Mouse (Mus musculus): ENCODE data around the gene Tmem252. TPM values are rescaled to one million over a fixed set of nuclear protein-coding genes. Genes with fewer than 3 reads are reported as not detected.

The Tmem252 gene
- under 1 TPM; 0.27 to 0.43 TPM for total RNA-seq (2021)
- long read RNA-seq, experiment 1, full-length matches to known transcripts: 3 of 3 reads
- long read RNA-seq, experiment 1, partial matches to known transcripts: 0 of 3 reads
- long read RNA-seq, experiment 1, other reads (novel, unspliced or antisense): 0 of 3 reads
- long read RNA-seq, experiment 2: 0 reads

- DNase-seq: no peak
- intact Hi-C loops (cut with DNase I): no loop called here
Measured at GRCm38 (mm10) chr19:24673762-24674161, at the start of gene Tmem252. Tmem252 (plus strand) TSS chr19:24674008.

DNA sequence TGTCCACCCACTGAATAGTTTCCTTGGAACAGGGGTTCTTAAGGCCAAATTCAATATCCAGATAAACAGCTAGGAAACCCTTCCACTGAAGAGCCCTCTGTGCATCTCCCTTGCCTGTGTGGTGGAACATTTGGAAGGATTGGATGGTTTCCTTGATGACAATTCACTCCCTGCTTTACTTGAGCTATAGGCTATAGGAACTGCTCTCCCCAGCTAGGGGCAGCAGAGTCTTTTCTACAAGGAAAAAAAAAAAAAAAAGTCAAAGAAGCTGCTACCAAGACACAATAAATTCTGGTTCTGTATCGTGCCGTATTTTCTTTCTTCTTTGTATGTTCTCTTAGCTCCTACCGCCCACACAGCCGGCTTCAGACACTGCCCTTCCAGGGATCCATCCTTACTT lies 45.8 kb upstream of the Tmem252 start:
- DNase-seq: no peak
- intact Hi-C loops (cut with DNase I): no loop called here

GRCm38 (mm10) chr19:24633008-24633407 lies 40.8 kb upstream of the Tmem252 start:
- no peak for DNase-seq
- intact Hi-C loops (cut with DNase I): loop anchor here (5.0 kb wide), 2 partner anchors 69 to 331 kb away; no protein-coding TSS in a partner anchor

GRCm38 (mm10) chr19:24634602-24635001 lies 39.2 kb upstream of the Tmem252 start:
- DNase-seq: peak; percentile 74 to 81
- intact Hi-C loops (cut with DNase I): loop anchor here (5.0 kb wide), 2 partner anchors 68 to 332 kb away; no protein-coding TSS in a partner anchor

DNA sequence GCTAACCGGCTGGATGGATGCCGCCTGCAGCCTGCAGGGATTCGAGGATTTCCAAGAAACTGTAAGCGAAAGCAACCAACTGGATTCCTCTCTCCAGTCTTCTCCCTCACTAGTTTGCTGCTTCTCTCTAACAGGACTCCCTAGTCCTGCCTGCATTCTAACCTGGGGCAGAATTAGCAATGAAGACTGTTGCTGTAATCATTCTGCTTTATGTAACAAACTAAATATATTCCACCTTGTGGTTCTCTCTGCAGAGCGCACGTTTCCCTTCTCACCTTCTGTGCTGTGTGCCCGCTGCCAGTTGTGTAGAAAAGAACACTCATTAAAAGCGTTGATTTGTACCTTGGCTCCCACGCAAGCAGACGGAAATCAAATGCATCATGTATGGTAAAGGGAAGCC lies 37.2 kb upstream of the Tmem252 start:
- no peak for DNase-seq
- intact Hi-C loops (cut with DNase I): no loop called here

DNA sequence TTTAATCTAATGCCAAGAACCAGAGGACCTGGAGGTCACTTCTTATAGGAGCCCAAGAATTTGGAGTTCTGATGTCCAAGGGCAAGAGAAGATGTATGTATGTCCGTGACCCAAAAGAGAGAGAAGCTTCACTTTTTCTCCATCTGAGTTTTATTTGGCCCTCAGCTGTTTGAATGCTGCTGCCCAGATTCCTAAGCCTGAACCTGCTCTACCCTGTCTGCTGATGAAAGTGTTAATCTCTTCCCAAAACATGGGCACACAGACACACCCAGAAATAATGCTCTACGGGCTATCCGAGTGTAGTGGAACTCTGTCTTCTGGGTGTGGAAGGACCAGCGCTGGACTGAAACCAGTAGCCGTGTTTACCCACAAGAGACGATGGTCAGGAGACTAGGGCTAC lies 35.8 kb upstream of the Tmem252 start:
- DNase-seq: no peak
- intact Hi-C loops (cut with DNase I): no loop called here

DNA sequence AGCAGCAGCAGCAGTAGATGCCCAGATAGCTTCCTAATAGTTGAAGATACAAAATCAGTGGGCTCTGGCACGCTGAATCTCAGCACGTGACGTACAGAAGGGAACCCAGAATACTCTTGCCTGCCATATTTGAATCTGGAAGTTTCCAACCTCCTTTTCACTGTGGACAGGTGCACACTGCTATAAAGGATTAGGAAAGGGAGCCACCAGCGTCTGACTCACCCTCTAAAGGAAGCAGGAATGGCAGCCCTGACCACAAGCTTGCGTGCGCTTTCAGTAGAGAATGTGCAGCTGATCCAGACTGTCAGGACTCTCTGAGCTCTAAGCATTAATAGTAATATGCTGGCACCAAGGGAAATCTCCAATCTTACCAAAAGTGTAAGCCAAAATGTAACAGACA lies 32.8 kb upstream of the Tmem252 start:
- DNase-seq: no peak
- intact Hi-C loops (cut with DNase I): no loop called here

DNA sequence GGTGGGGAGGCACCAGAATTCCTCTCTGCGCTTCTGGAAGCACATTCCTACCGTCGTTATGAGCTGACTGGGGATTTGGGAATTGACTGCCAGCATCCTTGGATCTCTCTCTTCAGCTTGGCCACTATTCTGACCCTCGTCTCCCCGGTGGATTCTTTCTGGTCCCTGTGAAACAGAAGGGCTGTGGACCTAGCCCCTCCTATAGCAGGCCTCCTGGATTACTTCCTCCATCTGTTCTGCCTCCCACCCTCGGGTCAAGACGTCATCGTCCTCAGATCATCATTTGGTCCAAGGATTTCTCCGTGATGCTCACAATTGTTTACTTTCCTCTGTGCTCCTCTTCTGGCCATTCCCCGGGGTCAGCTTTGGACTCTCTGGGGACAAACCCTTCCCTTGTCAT lies 28.8 kb upstream of the Tmem252 start:
- intact Hi-C loops (cut with DNase I): no loop called here
- no peak for DNase-seq

- DNase-seq: no peak
- intact Hi-C loops (cut with DNase I): no loop called here
Measured at GRCm38 (mm10) chr19:24646162-24646829, 27.5 kb upstream of the Tmem252 start.

GRCm38 (mm10) chr19:24648016-24648415 lies 25.8 kb upstream of the Tmem252 start:
- intact Hi-C loops (cut with DNase I): no loop called here

DNA sequence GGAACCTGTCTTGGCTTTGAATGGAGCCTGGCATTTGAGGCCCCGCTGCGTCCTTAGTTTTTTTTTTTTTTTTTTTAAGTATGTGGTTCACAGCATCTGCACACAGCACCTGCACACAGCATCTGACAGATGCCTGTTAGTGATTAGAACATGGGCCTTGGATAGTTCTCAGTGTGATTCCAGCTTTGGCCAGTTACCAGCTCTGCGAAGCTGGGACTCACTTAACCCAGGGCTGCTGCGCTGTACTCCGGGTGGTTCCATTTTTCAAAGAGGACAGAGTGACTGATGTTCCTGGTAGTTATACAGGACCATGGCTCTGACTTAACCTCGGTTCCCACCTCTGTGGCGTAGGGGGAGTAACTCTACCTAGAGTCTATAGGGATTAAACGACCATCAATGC lies 23.4 kb upstream of the Tmem252 start:
- intact Hi-C loops (cut with DNase I): no loop called here
- DNase-seq: no peak

More at GRCm38 (mm10) chr19:24648016-24648415, 25.8 kb upstream of the Tmem252 start:
- DNase-seq: no peak

DNA sequence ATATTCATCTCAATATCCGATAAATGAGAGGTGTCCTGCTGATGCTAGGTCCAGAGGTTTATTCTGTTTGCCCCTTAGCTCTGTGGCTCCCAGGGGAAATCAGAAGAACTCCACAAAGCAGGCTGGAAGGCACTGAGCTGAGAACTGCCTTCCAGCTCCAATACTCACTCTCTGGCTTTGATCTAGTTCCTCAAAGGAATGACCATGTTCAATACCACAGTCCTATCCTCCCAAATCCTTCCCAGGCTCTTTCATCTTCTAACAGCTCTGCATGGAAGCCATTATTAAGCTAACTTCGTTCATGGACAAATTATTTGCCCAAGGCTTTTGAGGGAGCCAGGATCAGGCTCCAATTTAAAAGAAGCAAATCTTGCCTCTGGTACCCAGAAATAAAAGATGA lies 22.2 kb upstream of the Tmem252 start:
- intact Hi-C loops (cut with DNase I): no loop called here
- no peak for DNase-seq

DNA sequence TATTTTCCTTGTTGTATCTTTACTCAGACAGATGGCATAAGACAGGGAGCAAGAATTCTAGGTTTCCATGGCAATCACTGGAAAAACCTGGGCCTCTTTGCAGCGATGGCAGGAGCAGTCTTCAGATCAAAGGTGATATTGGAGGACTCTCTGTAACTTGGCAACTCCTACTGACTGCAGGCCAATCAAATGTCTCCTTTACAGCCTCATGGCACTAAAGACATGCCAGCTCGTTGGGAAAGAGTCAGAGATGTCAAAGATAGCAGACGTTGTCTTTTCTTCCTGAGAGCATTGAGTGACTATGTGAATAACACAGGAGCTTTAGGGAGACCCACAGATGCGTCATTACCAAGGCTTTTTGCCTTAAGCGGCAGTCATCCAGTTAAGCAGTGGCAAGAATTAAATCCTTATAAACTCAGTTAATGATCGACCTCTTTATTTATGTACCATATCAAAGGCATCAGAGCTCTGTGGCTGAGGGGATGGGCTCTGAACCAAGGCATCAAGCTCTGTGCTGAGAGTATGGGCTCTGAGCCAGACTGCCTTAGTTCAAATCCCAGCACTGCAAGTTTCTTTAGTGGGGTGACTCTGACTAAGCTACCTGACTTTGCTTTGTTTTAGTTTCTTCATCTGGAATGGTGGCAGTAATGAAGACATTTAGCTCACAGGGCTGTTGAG lies 21.3 kb upstream of the Tmem252 start:
- no peak for DNase-seq
- intact Hi-C loops (cut with DNase I): no loop called here

- no peak for DNase-seq
- intact Hi-C loops (cut with DNase I): no loop called here
Measured at GRCm38 (mm10) chr19:24653230-24653799, 20.5 kb upstream of the Tmem252 start.

DNA sequence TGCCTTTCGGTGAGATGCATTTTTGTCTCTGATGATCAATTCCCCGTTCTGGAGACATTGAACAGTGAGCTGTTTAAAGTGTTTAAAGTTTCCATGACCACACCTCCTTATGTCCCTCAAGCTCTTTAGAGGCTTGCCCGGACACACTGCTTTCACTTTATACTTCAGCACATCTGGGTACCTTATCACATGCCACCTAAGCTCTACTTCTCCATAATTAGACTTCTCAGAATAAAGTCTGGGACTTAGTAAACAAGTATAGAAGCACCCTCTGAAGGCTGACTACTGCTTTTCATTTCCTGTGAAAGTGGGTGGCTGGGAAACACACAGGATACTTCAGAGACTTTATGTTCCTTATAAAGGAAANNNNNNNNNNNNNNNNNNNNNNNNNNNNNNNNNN lies 16.8 kb upstream of the Tmem252 start:
- intact Hi-C loops (cut with DNase I): no loop called here
- DNase-seq: no peak

- no peak for DNase-seq
- intact Hi-C loops (cut with DNase I): no loop called here
Measured at GRCm38 (mm10) chr19:24662346-24662745, 11.5 kb upstream of the Tmem252 start.

DNA sequence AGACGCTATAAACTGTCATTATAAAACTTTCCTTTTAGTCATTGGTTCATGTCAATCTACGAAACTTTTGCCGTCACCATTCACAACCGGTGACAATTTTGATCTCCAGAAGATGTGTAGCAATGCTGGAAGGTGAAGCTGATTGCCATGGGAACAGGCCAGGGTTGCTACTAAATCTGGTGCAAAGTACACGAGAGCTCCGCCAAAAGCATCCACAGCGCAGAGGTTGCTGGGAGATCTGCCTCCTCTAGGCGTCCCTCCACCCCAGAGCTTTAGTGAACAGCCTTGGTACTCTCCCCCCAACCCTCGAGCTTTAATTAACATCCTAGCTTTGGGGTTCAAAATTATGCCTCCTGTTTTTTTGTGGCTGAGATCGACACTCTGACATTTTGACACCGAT lies 8.0 kb upstream of the Tmem252 start:
- intact Hi-C loops (cut with DNase I): no loop called here
- no peak for DNase-seq

- intact Hi-C loops (cut with DNase I): no loop called here
- no peak for DNase-seq
Measured at GRCm38 (mm10) chr19:24667527-24667926, 6.3 kb upstream of the Tmem252 start.

DNA sequence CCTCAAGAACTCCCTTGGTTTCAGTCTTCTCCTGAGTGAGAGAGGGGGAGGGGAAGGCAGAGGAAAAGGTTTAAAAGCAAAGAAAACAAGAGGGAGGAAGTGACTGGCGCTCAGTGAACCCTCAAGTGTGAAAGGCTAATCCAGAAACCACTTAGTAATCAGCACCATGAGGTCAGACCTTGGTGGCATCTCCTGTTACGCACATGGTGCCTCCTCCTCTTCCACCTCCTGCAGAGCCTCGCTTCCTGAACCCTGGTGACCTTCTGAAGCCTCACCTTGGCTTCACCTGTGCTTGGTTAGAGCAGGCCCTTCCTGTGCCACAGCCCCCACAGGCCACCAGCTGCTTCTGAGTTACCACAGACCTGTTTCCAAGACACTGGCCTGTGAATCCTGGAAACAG lies 2.2 kb upstream of the Tmem252 start:
- no peak for DNase-seq
- intact Hi-C loops (cut with DNase I): no loop called here

DNA sequence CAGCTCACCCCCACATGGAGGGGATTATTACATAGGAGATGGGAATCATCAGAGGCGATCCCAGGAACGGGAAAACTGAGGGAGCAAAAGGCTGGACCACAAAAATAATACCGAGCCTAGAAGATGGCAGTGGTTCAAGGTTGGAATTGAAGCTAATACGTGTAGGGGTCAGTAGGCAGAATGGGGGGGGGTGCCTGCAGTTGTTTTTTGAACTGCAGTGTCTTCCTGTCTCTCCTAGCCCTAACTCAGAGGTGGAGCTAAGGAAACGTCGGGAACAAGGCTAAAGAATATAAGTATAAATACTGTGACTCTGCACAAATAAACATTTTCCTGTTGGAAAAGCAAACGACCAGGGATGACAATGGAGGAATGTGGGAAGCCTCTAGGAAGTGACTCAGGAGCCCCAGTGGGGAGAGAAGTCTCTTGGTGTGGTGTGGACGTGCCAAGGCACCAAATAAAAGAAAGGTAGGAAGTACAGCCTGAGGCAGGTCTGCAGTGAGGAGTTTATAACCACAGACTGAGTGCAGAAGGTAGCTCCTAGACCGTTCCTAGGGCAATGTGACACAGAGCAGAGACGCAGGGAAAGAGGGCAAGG lies 1.3 kb upstream of the Tmem252 start:
- intact Hi-C loops (cut with DNase I): no loop called here
- DNase-seq: no peak

GRCm38 (mm10) chr19:24673331-24673730 lies 477 bp upstream of the Tmem252 start:
- intact Hi-C loops (cut with DNase I): no loop called here
- no peak for DNase-seq

All from heart, postnatal 14 days (tissue).